Mouse (Mus musculus) C2C12 (cell line): ENCODE measurements around the gene Mbip. TPM values are rescaled to one million over a fixed set of nuclear protein-coding genes. Genes with fewer than 3 reads are reported as not detected.

Experiments used
- H3K27me3 ChIP-seq: one replicate; pipeline ENCODE4 v1.6.1; 2011; ENCODE audit not compliant: control insufficient read depth, insufficient read depth, insufficient read length
- H3K36me3 ChIP-seq: one replicate; pipeline ENCODE4 v1.6.1; 2011; ENCODE audit not compliant: control insufficient read depth, insufficient read depth
- H3K4me3 ChIP-seq: one replicate; pipeline ENCODE4 v1.5.1; 2011; ENCODE audit warnings: mild to moderate bottlenecking, control low read depth; ENCODE audit not compliant: poor library complexity, insufficient read depth, severe bottlenecking
- H3K79me2 ChIP-seq: one replicate; pipeline ENCODE4 v1.6.1; 2011; ENCODE audit not compliant: control insufficient read depth, insufficient read depth
- H3K79me3 ChIP-seq: one replicate; pipeline ENCODE4 v1.6.1; 2011; ENCODE audit warnings: low read depth, control low read depth
- H3ac ChIP-seq: one replicate; pipeline ENCODE3; 2011; ENCODE audit warnings: low read depth; ENCODE audit not compliant: control insufficient read depth, insufficient read length
- CEBPB ChIP-seq: IDR thresholded peaks from one replicate; pipeline ENCODE4 v1.6.1; 2011; ENCODE audit warnings: low read depth, mild to moderate bottlenecking, control low read depth, moderate library complexity
- CTCF ChIP-seq: IDR thresholded peaks from one replicate; pipeline ENCODE4 v1.5.1; 2011; ENCODE audit not compliant: control insufficient read depth, insufficient read depth, insufficient read length
- FOSL1 ChIP-seq: IDR thresholded peaks from one replicate; pipeline ENCODE4 v1.8.0; 2011; ENCODE audit warnings: mild to moderate bottlenecking, low read length; ENCODE audit not compliant: poor library complexity, insufficient read depth, severe bottlenecking
- MAX ChIP-seq: IDR thresholded peaks from one replicate; pipeline ENCODE4 v1.6.1; 2011; ENCODE audit warnings: mild to moderate bottlenecking, control low read depth
- MYOD1 ChIP-seq: IDR thresholded peaks from one replicate; pipeline ENCODE4 v1.6.1; 2011; ENCODE audit warnings: low read depth; ENCODE audit not compliant: control insufficient read depth, insufficient read length
- MYOG ChIP-seq: IDR thresholded peaks from one replicate; pipeline ENCODE4 v1.6.1; 2011; ENCODE audit not compliant: control insufficient read depth, insufficient read length; ENCODE audit errors: extremely low read depth
- USF1 ChIP-seq: IDR thresholded peaks from one replicate; pipeline ENCODE4 v1.6.1; 2011; ENCODE audit warnings: low read depth, mild to moderate bottlenecking, control low read depth, moderate library complexity
- polyA plus RNA-seq: library from polyadenylated mRNA; unstranded; fragments of >200 nt; fragmentation: generic; extraction: Trizol; gene quantifications from one replicate; pipeline ENCODE4 v1.2.1, GENCODE M21; 2012; ENCODE audit warnings: missing spikeins

Gene Mbip
- polyA plus RNA-seq, 1 experiment = 4.6 TPM

DNA sequence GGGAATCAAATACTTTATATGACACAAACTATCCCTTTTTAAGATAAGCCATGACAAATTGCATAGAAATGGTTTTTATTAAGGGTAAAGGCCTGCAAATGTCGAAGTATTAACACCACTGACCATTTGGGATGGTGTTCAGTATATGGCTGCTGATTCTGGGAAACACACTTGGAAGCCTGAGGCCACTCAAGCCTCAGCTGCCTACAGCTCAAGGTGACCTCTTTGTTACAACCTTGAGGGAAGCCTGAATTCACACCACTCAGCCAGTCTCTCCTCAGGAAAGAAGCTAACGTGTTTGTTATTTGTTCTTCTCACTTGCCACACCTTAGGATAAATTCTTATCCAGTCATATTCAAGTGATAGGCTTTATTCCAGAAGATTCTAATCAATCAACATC is 61.5 kb downstream of the Mbip start:
- TF ChIP-seq MYOG (no peak), MAX (no peak), CTCF (no peak), FOSL1 (no peak), CEBPB (no peak), USF1 (no peak), MYOD1 (no peak)
- Histone ChIP-seq H3K79me3 (no peaks in the 10 kb centered on the region), H3K4me3 (no peak overlapping the region), H3K36me3 (no peaks in the 10 kb centered on the region), H3K27me3 (no peaks in the 10 kb centered on the region), H3ac (no peak overlapping the region), H3K79me2 (no peaks in the 10 kb centered on the region)

DNA sequence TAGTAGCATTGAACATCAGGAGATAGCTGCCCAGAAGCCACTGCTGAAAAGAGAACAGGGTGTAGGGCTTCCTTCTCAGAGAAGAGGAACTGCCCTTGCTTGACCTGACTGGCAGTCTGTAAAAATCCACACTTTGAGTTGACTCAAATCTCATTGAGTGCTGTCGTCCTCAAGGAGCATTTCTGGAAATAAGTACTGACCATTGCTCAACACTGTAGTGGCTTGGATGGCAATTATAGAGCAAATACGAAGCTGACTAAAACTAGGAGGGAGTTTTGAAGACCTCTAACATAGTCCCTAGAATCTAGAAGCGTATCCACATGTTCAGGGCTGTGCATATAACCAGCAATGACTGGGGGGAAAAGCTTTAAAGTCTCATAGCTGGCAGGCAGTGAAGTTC is 64.0 kb downstream of the Mbip start:
- H3K27me3 ChIP-seq = no peaks in the 10 kb centered on the region

More for the DNA sequence above, 64.0 kb downstream of the Mbip start:
- TF ChIP-seq FOSL1 (no peak), MYOG (no peak), MAX (no peak), CEBPB (no peak), CTCF (no peak), MYOD1 (no peak), USF1 (no peak)
- no peak overlapping the region for H3K4me3 ChIP-seq
- H3K36me3 ChIP-seq = no peaks in the 10 kb centered on the region
- H3ac ChIP-seq = no peak overlapping the region
- H3K79me3 ChIP-seq = no peaks in the 10 kb centered on the region
- H3K79me2 ChIP-seq = no peaks in the 10 kb centered on the region

Other genes with a start within 250 kb of the Mbip start
- not detected for gene Nkx2-1, start 191.0 kb upstream of the Mbip start, polyA plus RNA-seq